Mouse (Mus musculus): Measurements from ENCODE around the gene Tmem211.

DNA sequence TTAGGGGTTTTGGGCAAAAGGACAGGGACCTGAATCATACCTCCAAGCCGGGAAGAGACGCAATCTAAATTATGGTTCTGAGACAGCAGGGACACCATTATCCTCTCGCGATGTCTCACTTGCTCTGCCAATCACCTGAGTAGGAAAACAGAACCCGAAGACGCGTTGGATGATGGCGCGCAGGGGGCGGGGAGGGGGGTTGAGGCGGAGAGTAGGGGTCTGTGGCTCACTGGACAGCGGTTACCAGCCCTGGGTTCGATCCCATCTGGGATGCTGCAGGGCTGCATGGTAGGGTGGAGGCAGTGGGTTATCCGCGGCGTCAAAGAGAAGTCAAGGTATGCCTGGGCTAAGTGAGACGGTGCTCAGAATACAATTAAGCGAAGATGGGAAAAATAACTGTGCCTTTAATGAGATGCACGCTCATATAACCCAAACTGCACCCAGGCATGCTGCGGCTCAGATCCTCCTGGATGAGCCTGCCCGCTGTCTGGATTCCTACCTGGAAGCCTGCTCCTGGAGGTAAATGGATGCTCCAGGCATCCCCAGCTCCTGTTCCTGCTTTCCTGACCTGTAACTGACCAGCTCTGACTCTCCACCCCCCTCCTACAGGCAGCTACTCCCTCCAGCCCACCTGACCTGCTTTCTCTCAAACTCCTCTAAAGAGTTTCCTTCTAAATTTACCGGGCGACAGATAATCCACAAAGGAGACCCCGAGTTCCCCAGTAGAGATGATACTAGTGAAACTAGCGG is 848 bp upstream of the Tmem211 start:
- TF ChIP-seq CTCF (IDR thresholded peaks at IDR 0.05; ENCODE audit: low read depth) (no peak), EP300 (optimal IDR thresholded peaks at IDR 0.05) (no peak)
